Mouse (Mus musculus) lung, adult 2 months (tissue): Measurements from ENCODE around the gene Rab3a.

ENCODE experiments used
- CTCF ChIP-seq: fragments of 200-500 bp; IDR thresholded peaks from 2 replicates; pipeline ENCODE4 v1.5.1; 2011; ENCODE audit warnings: mild to moderate bottlenecking, low read length, control low read depth; ENCODE audit not compliant: insufficient read depth
- POLR2A ChIP-seq: fragments of 200-500 bp; IDR thresholded peaks from 2 replicates; pipeline ENCODE4 v1.6.1; 2011; ENCODE audit warnings: low read depth, mild to moderate bottlenecking, control low read depth, low read length, borderline replicate concordance; ENCODE audit errors: extremely low read depth

DNA sequence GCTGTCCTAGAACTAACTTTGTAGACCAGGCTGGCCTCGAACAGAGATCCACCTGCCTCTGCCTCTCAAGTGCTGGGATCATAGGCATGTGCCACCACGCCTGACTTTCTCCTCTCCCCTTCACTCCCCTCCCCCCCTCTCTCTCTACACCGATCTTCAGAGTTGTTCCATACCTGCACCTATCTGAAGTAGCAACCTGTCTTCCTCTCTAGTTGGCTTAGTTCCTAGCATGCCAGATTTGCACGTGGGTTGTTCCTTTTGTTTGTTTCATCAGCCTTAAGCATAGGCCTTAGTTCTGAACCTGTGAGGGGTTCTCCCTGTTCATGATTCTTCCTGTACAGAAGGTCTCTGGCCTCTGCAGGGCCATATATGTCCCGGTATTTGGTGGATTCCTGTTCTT is 16.8 kb upstream of the Rab3a start:
- TF ChIP-seq CTCF (no peak), POLR2A (no peak)
